Mouse (Mus musculus) liver, embryonic 16.5 days (tissue): ENCODE measurements around the gene Dnajc15. TPM values are rescaled to one million over a fixed set of nuclear protein-coding genes. Genes with fewer than 3 reads are reported as not detected.

Experiments
- ATAC-seq: fragments of 200-750 bp; cut with Nextera tagmentation; 2 replicates; pipeline ENCODE4 v1.8.0; 2017; ENCODE audit warnings: low read depth, mild to moderate bottlenecking, moderate number of reproducible peaks, moderate library complexity
- H3K27ac ChIP-seq: fragments of 300-500 bp; sonication (generic); 2 replicates; pipeline ENCODE4 v1.5.1; 2014; ENCODE audit warnings: mild to moderate bottlenecking, low read length
- H3K27me3 ChIP-seq: fragments of 300-500 bp; sonication (generic); 2 replicates; pipeline ENCODE4 v1.6.1; 2014; ENCODE audit warnings: low read depth, low read length, mixed read lengths; ENCODE audit not compliant: control insufficient read depth, insufficient read depth
- H3K36me3 ChIP-seq: fragments of 300-500 bp; sonication (generic); 2 replicates; pipeline ENCODE4 v1.6.1; 2014; ENCODE audit warnings: mild to moderate bottlenecking; ENCODE audit not compliant: control insufficient read depth, insufficient read depth
- H3K4me1 ChIP-seq: fragments of 300-500 bp; sonication (generic); 2 replicates; pipeline ENCODE4 v1.6.1; 2014; ENCODE audit warnings: low read depth, low read length, mixed read lengths; ENCODE audit not compliant: control insufficient read depth
- H3K4me2 ChIP-seq: fragments of 300-500 bp; sonication (generic); 2 replicates; pipeline ENCODE4 v1.6.1; 2014; ENCODE audit warnings: low read depth, low read length, mixed read lengths
- H3K4me3 ChIP-seq: fragments of 300-500 bp; sonication (generic); 2 replicates; pipeline ENCODE4 v1.5.1; 2014; ENCODE audit warnings: low read depth, mild to moderate bottlenecking, low read length
- H3K9ac ChIP-seq: fragments of 300-500 bp; sonication (generic); 2 replicates; pipeline ENCODE4 v1.6.1; 2014; ENCODE audit warnings: low read depth, low read length
- H3K9me3 ChIP-seq: fragments of 300-500 bp; sonication (generic); replicated peaks from 2 replicates; pipeline ENCODE4 v1.6.1; 2016; ENCODE audit warnings: low read length; ENCODE audit not compliant: control insufficient read depth
- WGBS: fragments of 180-500 bp; shearing (Covaris S2); extraction: QIAGEN DNeasy Blood & Tissue Kit; methylation state at CpG from one replicate; pipeline ENCODE4 v1.1.7; 2014; ENCODE audit not compliant: insufficient replicate concordance; 5-methylcytosine and 5-hydroxymethylcytosine counted together
- polyA plus RNA-seq: library from polyadenylated mRNA; unstranded; fragments of >200 nt; fragmentation: Nextera tagmentation; extraction: Ambion mirVana; gene quantifications from 2 replicates; pipeline ENCODE4 v1.2.1, GENCODE M21; 2015

Gene Dnajc15
- polyA plus RNA-seq, 1 experiment from 2014 or later, result 33.3 TPM

DNA sequence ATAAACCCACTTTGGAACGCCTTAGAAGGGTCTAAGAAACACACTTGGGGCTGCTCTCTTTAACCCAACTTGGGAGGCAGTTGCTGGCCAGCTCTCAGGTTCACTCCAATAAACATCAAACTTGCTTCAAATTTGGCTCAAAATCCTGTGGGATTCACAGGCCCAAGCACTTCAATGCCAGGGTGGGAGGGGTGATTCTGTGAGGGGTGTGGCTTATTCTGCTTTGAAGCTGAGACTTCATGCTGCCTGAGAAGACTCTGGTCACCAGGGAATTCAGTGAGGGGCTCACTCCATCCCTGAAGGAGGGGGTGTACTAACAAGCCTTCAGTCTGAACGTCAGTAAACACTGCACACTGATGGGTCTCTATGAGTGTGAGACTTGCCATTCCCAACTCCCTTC, 103.3 kb downstream of the Dnajc15 start:
- Histone ChIP-seq H3K4me2 (no peak overlapping the region), H3K36me3 (no peaks in the 10 kb centered on the region), H3K9ac (no peak overlapping the region), H3K27ac (no peak overlapping the region), H3K4me3 (no peak overlapping the region), H3K4me1 (no peaks in the 10 kb centered on the region), H3K27me3 (no peaks in the 10 kb centered on the region), H3K9me3 (no peaks in the 10 kb centered on the region)
- 45% methylated on average over 2 of the region's 2 CpGs for WGBS
- no peak for ATAC-seq

Other genes starting within 250 kb of the Dnajc15 start
- gene Epsti1, start 29.1 kb upstream of the Dnajc15 start, polyA plus RNA-seq, result 1.4 and 1.7 TPM in 2 replicates
- gene Fam216b, start 213.9 kb upstream of the Dnajc15 start, polyA plus RNA-seq, result not detected in 2 replicates